Mouse (Mus musculus): ENCODE results near the gene Rnf227.

DNA sequence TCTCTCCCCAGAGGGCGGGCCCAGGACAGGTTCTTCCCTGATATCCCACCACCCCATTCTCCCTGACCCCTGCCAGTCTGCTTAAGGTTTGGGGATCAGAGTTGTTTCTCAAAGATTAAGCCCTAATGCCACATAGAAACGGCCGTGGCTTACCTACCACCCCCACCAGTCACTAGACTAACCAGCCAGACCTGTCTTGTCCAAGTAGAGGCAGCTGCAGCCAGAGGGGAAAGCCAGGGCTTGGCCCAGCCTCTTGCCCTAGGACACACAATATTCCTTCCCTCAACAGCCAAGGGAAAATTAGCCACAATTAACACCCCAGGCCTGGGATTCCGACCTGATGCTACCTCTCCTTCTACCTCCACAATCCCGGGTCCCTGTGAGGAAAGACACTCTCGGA, 25.5 kb downstream of the Rnf227 start:
- TF ChIP-seq POLR2A (IDR thresholded peaks at IDR 0.05; ENCODE audit: insufficient read depth, low read depth, low read length), result no peak
- TF ChIP-seq CTCF (IDR thresholded peaks at IDR 0.05; ENCODE audit: insufficient read depth, low read depth, low read length), result no peak

All from olfactory bulb, adult 2 months (tissue).